Mouse (Mus musculus): ENCODE measurements at regions not wholly inside any gene's neighbourhood (a gene's known extent, or its start where the extent isn't known, plus 50 kb on each side); places are given as distances from the start of the nearest gene placed in this dataset.

- no peak for TF ChIP-seq CTCF (IDR thresholded peaks at IDR 0.05; ENCODE audit: control insufficient read depth, insufficient read depth, insufficient replicate concordance, low read depth, low read length)
- no peak for TF ChIP-seq POLR2A (IDR thresholded peaks at IDR 0.05; ENCODE audit: control insufficient read depth, low read depth, low read length)
Observed at GRCm38 (mm10) chr15:62533233-62533632, 1311.7 kb downstream of the Gsdmc2 start.

All from testis, adult 2 months (tissue).